Mouse (Mus musculus) hindbrain, embryonic 10.5 days (tissue): ENCODE data around the gene Bag5. TPM values are rescaled to one million over a fixed set of nuclear protein-coding genes. Genes with fewer than 3 reads are reported as not detected.

ENCODE experiments used
- DNase-seq: peaks from one replicate; pipeline ENCODE4 v3.0.0-alpha.2; 2017; ENCODE audit warnings: low spot score
- H3K27ac ChIP-seq: fragments of 300-500 bp; sonication (generic); 2 replicates; pipeline ENCODE4 v1.5.1; 2016; ENCODE audit warnings: mild to moderate bottlenecking, moderate library complexity
- H3K27me3 ChIP-seq: fragments of 300-500 bp; sonication (generic); 2 replicates; pipeline ENCODE4 v1.6.1; 2016; ENCODE audit warnings: mild to moderate bottlenecking; ENCODE audit not compliant: poor library complexity, insufficient read depth, severe bottlenecking
- H3K36me3 ChIP-seq: fragments of 300-500 bp; sonication (generic); 2 replicates; pipeline ENCODE4 v1.6.1; 2016; ENCODE audit warnings: mild to moderate bottlenecking, moderate library complexity
- H3K4me1 ChIP-seq: fragments of 300-500 bp; sonication (generic); replicated peaks from 2 replicates; pipeline ENCODE4 v1.6.1; 2016; ENCODE audit warnings: mild to moderate bottlenecking
- H3K4me3 ChIP-seq: fragments of 300-500 bp; sonication (generic); 2 replicates; pipeline ENCODE4 v1.5.1; 2016; ENCODE audit warnings: mild to moderate bottlenecking, moderate library complexity
- H3K9me3 ChIP-seq: fragments of 300-500 bp; sonication (generic); 2 replicates; pipeline ENCODE4 v1.6.1; 2016; ENCODE audit warnings: mild to moderate bottlenecking, moderate library complexity
- WGBS: fragments of 180-500 bp; shearing (Covaris S2); methylation state at CpG from one replicate; pipeline ENCODE4 v1.1.7; 2016; 5-methylcytosine and 5-hydroxymethylcytosine counted together
- polyA plus RNA-seq: library from polyadenylated mRNA; unstranded; fragments of >200 nt; fragmentation: Nextera tagmentation; extraction: Ambion mirVana; gene quantifications from 2 replicates; pipeline ENCODE4 v1.2.1, GENCODE M21; 2016

Bag5 gene
- 53.5 and 53.6 TPM in 2 replicates for polyA plus RNA-seq

DNA sequence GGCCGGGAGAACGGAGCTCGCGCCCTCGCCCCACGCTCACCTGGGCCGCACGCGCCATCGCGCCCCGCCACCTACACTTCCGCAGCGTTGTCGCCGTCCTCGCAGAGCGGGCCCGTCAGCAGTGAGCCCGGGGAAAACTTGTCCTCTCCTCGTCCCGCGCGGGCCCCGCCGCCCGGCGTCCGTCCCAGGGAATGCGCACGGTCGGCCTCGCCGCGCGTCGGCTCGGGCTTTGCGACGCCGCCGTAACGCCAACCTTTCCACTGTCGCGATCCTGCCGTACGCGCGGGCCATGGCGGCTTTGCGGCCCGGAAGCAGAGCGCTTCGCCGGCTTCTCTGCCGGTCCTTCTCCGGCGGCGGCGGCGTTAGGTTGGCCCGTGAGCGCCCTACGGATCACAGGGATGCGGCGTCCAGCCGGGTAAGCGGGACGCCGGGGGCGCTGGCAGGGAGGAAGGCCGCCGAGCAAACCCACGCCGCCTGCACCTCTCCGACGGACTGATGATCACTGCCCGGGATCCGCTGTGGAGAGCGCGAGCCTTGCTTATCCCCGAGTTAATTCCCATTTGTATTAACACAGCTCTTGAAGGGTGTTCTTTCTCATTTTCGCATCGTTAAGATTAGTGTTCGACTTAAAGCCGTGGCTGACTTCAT lies at the start of gene Bag5, which contains the start of gene Apopt1:
Gene Bag5 (minus strand): TSS at position 254 of the 648 bp plus-strand sequence.
Gene Apopt1 (plus strand): TSS at position 258 of the 648 bp plus-strand sequence.
- Histone ChIP-seq H3K9me3 (0 out of 2 replicates have a peak, but pooled peaks cover 3% of the 10 kb centered on the region), H3K27ac (peak within 1 kb of the TSS; percentile 96), H3K4me3 (peak within 1 kb of the TSS; percentile 99), H3K4me1 (peaks cover 29% of the 10 kb centered on the region), H3K27me3 (no peaks in the 10 kb centered on the region), H3K36me3 (peaks cover 55% of the 10 kb centered on the region)
- DNase-seq = peak; percentile 92
- under 1% methylated on average over 86 of the region's 86 CpGs for WGBS

DNA sequence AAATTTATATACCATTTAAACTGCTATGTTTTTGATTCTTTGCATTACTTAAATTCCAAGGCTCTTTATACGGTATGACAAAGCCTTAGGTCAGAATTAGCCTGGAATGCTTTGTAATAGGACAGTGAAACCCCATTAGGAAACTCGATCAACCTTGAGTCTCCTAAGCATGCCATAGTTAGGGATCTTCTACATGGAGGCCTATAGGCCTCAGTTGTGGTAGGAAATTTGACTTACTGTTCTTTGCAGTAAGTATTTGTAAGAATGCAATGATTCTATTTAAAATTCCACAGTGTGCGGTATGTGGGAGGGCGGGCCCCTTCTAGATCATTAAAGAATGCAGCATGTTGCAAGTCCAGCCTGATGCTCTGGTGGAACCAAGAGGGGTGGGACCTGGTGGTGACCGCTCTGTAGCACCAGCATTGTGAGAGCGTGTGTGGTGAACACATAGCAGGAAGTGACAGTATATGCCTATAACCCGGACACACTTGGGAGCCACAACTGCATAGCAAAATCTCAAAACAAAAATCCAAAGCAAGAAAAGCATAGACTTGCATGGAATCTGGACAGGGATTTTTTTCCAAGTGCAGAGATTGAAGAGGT lies 47.4 kb upstream of the Bag5 start:
- Histone ChIP-seq H3K9me3 (no peaks in the 10 kb centered on the region), H3K36me3 (peaks cover 23% of the 10 kb centered on the region), H3K27me3 (no peaks in the 10 kb centered on the region; the same call in 1 of the 2 replicates), H3K27ac (peak overlapping the region; percentile 98), H3K4me3 (peak overlapping the region; percentile 97), H3K4me1 (peaks cover 83% of the 10 kb centered on the region)
- 79% methylated on average over 7 of the region's 7 CpGs for WGBS
- no peak for DNase-seq

DNA sequence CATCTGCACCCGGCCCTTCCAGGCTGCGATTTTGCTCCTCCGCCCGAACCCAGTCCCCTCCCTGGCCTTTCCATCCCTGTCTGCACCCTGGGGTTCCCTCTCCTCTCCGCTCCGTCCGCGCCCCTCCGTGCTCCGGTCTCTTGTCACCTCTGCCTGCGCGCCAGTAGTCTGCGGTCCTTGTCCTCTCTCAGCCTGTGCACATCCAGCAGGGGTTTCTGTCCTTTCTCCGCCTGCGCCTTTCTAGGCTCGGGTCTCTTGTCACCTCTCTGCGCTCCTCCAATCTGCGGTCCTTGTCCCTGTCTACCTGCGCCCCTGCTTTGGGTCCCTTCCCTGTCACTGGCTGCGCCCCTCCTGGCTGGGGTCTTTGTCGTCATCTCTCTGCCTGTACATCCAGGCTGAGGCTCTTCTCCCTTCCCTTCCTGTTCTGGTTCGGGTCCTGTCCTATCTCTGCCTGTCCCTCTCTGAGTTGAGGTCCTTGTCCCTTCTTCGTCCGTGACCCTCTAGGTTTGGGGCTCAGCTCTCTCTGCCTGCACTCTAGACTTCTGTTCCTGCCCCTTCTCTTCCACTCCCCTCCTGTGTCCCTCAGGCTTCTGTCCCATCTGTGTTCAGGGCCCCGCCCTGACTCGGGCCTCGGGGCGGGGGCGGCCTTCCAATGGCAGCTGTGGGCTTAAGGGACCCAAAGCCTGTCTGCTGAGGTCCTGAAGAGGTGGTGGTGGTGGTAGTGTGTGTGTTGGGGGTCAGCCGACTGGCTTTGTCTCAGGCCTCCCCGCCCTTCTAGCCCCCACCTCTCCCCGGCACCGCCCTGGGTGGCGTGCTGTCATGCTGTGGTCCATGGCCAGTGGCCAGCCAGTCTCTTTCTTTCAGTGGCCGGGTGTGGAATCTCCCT lies 46.4 kb upstream of the Bag5 start:
- Histone ChIP-seq H3K9me3 (no peaks in the 10 kb centered on the region), H3K36me3 (peaks cover 23% of the 10 kb centered on the region), H3K27me3 (no peaks in the 10 kb centered on the region; the same call in 1 of the 2 replicates), H3K4me1 (peaks cover 75% of the 10 kb centered on the region), H3K4me3 (peak overlapping the region; percentile 97), H3K27ac (peak overlapping the region; percentile 98)
- DNase-seq = peak; percentile 68
- 2% methylated on average over 35 of the region's 35 CpGs for WGBS

DNA sequence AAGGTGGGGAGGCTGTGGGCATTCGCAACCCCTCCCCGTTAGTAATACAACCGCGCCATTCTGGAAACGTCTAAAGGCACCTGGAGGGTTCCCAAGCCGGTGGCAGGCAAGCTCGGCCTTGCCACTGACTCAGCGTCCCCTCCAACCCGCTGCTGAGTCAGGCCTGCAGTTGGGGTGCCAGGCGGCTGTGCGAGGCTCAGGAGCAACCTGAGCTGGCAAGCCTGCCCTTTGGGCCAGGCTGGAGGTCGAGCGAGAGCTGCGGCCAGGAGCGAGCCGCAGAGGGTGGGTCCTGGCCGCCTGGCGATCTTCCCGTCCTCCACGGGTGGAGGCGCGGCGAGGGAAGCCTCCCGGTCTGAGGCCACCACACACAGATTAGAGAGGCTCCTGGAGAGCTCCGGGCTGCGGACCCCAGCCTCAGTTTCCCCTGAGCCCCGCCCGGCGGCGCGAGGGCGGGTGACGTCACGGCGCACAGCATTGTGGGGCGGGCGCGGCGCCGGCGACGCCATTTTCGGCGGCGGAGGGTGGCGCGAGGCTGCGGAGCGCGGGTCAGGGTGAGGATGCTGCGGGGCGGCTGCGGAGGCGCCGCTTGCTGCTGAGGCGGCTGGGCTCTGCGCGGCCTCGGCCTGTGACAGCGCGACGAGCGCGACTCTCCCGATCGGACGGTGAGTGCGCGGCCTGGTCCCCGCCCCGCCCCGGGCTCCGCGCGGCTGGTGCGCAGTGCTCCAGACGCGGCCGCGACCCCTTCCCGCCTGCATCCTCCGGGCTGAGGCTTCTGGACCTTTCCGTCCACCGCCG lies 45.5 kb upstream of the Bag5 start, which contains the start of gene Klc1:
Gene Klc1 (plus strand): TSS at position 469 of the 795 bp plus-strand sequence.
- H3K9me3 ChIP-seq = no peaks in the 10 kb centered on the region
- H3K27ac ChIP-seq = peak within 1 kb of the TSS; percentile 98
- no peaks in the 10 kb centered on the region; the same call in 1 of the 2 replicates for H3K27me3 ChIP-seq
- peaks cover 71% of the 10 kb centered on the region for H3K4me1 ChIP-seq
- H3K36me3 ChIP-seq = peaks cover 18% of the 10 kb centered on the region
- under 1% methylated on average over 85 of the region's 85 CpGs for WGBS
- peak; percentile 81 for DNase-seq
- H3K4me3 ChIP-seq = peak within 1 kb of the TSS; percentile 97

DNA sequence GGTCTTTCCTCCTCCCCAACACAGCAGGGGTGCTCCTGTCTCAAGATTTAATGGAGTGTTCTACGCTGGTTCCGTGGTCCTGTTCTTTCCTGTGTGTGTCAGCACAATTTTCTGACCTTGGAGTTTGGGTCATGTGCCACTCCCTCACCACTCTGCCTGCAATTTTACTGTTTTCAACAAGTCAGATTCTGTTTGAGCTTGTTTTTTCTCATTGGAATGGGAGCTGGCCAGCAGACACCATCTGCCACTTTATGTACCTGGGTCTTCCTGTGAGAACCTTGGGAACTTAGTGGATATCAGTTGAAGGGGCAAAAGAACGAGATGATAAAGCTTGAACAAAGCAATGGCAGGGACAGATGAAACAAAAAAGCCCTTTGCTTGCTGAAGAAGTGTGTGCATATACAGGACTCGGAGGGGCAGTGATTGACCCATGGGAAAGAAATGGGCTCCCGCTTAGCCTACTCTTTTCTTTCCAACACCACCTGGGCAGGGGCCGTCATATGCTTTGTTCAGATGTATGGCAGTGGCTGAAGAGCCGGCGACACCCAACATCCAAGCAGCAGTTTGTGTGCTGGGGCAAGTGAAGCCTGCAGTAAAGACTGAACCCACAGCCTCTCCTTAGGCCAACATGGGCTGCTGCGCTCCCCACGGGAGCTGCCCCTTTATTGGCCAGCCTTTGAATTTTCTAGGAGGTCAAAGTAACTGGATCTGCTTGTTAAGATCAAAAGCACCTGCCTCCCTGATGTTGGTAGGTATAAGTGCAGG lies 44.7 kb upstream of the Bag5 start:
- peak overlapping the region; percentile 97 for H3K4me3 ChIP-seq
- H3K9me3 ChIP-seq = no peaks in the 10 kb centered on the region
- H3K36me3 ChIP-seq = peaks cover 10% of the 10 kb centered on the region
- peaks cover 63% of the 10 kb centered on the region for H3K4me1 ChIP-seq
- 50% methylated on average over 10 of the region's 10 CpGs for WGBS
- peak overlapping the region; percentile 98 for H3K27ac ChIP-seq
- DNase-seq = peak; percentile 11
- H3K27me3 ChIP-seq = no peaks in the 10 kb centered on the region; the same call in 1 of the 2 replicates

DNA sequence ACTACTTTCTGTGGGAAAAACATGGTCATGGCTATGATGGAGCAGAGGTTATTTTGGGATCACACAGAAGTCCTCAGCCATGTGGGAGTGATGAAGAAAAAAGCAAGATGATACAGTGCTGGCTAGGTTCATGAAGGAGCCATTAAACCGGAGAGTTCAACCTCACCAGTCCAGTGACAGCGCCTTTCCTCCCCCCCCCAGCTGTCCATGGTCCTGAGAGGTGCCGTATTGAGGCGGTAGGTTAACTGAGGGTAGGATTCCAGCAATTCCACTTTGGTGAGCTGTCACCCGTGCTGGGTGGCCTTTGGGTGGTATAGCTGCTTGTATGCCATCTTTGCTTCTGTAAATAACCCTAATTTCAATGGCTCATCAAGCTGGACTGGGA lies 43.6 kb upstream of the Bag5 start:
- no peak overlapping the region for H3K4me3 ChIP-seq
- H3K27ac ChIP-seq = no peak overlapping the region
- H3K27me3 ChIP-seq = no peaks in the 10 kb centered on the region; the same call in 1 of the 2 replicates
- WGBS = 47% methylated on average over 5 of the region's 5 CpGs
- H3K9me3 ChIP-seq = no peaks in the 10 kb centered on the region
- no peak for DNase-seq
- peaks cover 52% of the 10 kb centered on the region for H3K4me1 ChIP-seq
- H3K36me3 ChIP-seq = no peaks in the 10 kb centered on the region

DNA sequence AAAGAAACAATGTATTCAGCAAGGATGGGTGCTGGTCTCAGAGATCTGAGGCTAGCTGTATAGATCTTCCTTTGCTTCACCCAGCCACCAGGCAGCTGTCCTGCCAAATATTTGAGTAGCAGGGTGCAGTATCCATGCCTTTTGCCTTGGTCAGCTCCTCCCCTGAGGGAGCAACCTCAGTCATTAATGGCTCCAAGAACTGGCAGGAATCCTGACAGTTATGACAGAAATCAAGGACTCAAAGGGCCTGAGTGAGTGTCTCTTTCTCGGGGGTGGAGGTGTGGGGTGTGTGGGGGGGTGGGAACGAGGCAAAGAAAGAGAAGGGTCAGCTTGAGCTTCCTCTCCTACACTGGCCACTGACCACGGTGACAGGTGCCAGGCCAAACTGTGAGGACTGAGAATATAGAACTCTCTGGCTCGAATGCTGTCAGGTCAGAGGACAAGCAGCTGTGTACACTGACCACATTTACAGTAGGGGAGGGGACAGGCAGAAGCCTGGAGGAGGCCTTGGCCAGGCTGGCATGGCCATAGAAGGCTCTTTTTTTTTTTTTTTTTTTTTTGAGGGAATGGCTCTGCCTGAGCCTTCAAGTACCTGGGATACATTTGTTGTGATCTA lies 43.1 kb upstream of the Bag5 start:
- no peak overlapping the region for H3K27ac ChIP-seq
- WGBS = 62% methylated on average over 4 of the region's 4 CpGs

DNA sequence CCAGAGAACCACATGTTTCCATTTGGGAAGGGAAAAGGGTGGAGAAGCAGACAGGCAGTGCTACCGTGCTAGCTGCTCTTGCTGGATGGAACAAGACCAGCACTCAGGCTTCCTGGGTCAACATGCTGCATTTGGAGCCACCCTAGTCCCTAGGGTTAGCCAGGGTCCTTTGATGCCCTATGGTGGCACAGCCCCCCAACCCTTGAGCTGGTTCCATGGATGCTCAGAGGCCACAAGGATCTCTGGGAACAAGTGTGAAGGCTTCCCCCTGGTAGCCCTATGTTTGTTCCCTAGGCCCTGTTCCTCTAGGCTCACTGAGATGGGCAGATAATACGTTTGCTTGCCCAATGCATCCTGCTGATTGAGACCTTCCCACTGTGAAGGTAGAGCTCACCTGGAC lies 42.2 kb upstream of the Bag5 start:
- Histone ChIP-seq H3K4me3 (no peak overlapping the region), H3K27ac (no peak overlapping the region), H3K36me3 (no peaks in the 10 kb centered on the region), H3K4me1 (peaks cover 39% of the 10 kb centered on the region), H3K9me3 (no peaks in the 10 kb centered on the region), H3K27me3 (no peaks in the 10 kb centered on the region; the same call in 1 of the 2 replicates)
- 66% methylated on average over 2 of the region's 2 CpGs for WGBS
- no peak for DNase-seq

More for the DNA sequence above, 43.1 kb upstream of the Bag5 start:
- Histone ChIP-seq H3K36me3 (no peaks in the 10 kb centered on the region), H3K4me3 (no peak overlapping the region), H3K27me3 (no peaks in the 10 kb centered on the region; the same call in 1 of the 2 replicates), H3K9me3 (no peaks in the 10 kb centered on the region), H3K4me1 (peaks cover 49% of the 10 kb centered on the region)
- DNase-seq = no peak

DNA sequence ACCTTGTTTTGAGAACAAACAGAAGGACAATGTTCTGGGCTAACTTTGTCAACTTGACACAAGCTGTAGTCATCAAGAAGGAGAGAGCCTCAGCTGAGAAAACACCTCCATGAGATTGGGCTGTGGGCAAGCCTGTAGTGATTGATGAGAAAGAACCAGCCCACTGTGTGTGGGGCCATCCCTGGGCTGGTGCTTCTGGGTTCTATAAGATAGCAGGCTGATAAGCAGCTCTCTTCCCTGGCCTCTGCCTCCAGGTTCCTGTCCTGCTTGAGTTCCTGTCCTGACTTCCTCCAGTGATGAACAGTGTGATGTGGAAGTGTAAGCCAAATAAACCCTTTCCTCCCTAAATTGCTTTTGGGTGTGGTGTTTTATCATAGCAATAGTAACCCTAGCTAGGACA lies 41.7 kb upstream of the Bag5 start:
- DNase-seq = no peak
- no peaks in the 10 kb centered on the region for H3K9me3 ChIP-seq
- no peaks in the 10 kb centered on the region for H3K36me3 ChIP-seq
- no peaks in the 10 kb centered on the region; the same call in 1 of the 2 replicates for H3K27me3 ChIP-seq
- H3K4me3 ChIP-seq = no peak overlapping the region
- H3K4me1 ChIP-seq = peaks cover 34% of the 10 kb centered on the region
- no peak overlapping the region for H3K27ac ChIP-seq

DNA sequence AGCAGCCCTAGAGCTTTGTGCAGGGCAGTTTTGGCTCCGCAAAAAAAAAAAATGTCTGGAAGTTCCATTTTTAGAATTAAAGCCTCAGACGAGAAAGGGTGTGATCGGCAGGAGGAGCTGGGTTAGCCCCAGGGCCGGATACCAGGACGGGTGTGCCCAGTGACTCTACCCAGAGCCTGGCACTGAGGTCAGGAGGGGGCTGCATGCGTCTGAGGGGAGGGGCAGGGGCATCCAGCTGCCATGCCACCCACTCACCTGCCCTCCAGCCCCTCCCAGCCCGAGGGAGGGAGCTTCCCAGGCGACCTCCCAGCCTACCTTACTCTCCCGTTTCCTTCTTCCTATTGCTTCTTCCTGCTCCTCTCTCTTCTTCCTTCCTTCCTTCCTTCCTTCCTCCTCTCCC lies 40.3 kb upstream of the Bag5 start:
- DNase-seq = no peak
- no peaks in the 10 kb centered on the region for H3K9me3 ChIP-seq
- WGBS = 65% methylated on average over 9 of the region's 9 CpGs
- H3K4me3 ChIP-seq = no peak overlapping the region
- no peaks in the 10 kb centered on the region for H3K36me3 ChIP-seq
- no peaks in the 10 kb centered on the region; the same call in 1 of the 2 replicates for H3K27me3 ChIP-seq
- H3K4me1 ChIP-seq = peaks cover 22% of the 10 kb centered on the region
- no peak overlapping the region for H3K27ac ChIP-seq

DNA sequence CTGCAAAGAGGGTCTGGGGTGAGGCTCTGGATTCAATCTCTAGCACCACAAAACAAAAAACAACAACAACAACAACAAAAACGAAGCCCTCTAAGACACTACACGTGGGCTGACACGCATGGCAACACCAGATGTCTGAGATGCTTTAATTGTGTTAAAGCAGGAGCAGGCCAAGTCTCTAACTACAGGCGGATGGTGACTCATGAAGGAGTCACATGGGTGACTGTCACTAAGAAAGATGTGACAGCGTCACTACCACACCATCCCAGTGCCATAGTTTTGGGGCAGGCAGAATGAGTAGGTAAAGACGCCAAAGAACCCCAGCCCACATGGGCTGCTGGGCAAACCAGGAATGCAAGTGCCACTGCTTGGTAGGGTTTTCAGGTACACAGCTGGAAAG lies 39.4 kb upstream of the Bag5 start:
- Histone ChIP-seq H3K27me3 (no peaks in the 10 kb centered on the region; the same call in 1 of the 2 replicates), H3K4me1 (peaks cover 13% of the 10 kb centered on the region), H3K36me3 (no peaks in the 10 kb centered on the region), H3K27ac (no peak overlapping the region), H3K4me3 (no peak overlapping the region), H3K9me3 (no peaks in the 10 kb centered on the region)
- WGBS = 94% methylated on average over 6 of the region's 6 CpGs
- no peak for DNase-seq
